Mouse (Mus musculus): ENCODE measurements around the gene Fam227b. TPM values are rescaled to one million over a fixed set of nuclear protein-coding genes. Genes with fewer than 3 reads are reported as not detected.

Fam227b gene
- polyA plus RNA-seq, 1 experiment, result not detected

- 81% methylated on average over 3 of the region's 3 CpGs for WGBS
- TF ChIP-seq CTCF (conservative IDR thresholded peaks at IDR 0.05; ENCODE audit: insufficient read depth, insufficient read length, low read depth, low read length) (no peak), POLR2A (IDR thresholded peaks at IDR 0.05; ENCODE audit: low read depth, low read length) (no peak)
- no peak for DNase-seq
Observed at GRCm38 (mm10) chr2:126084326-126084725, 67.5 kb downstream of the Fam227b start.

GRCm38 (mm10) chr2:126079086-126079485 is 72.7 kb downstream of the Fam227b start:
- TF ChIP-seq CTCF (conservative IDR thresholded peaks at IDR 0.05; ENCODE audit: insufficient read depth, insufficient read length, low read depth, low read length) (no peak), POLR2A (IDR thresholded peaks at IDR 0.05; ENCODE audit: low read depth, low read length) (no peak)
- no peak overlapping the region for H3K27ac ChIP-seq (ENCODE audit: insufficient read depth, low read depth, low read length)
- 60% methylated on average over 2 of the region's 2 CpGs for WGBS
- DNase-seq, result no peak
- no peaks in the 10 kb centered on the region for H3K36me3 ChIP-seq (ENCODE audit: control insufficient read depth, insufficient read depth, low read length)
- H3K27me3 ChIP-seq (replicated peaks; ENCODE audit: control insufficient read depth, insufficient read depth, low read length), result no peaks in the 10 kb centered on the region
- H3K4me1 ChIP-seq (ENCODE audit: control insufficient read depth, insufficient read depth, low read length), result no peaks in the 10 kb centered on the region
- H3K4me3 ChIP-seq (ENCODE audit: insufficient read depth, low read depth, low read length), result no peak overlapping the region

More at GRCm38 (mm10) chr2:126084326-126084725, 67.5 kb downstream of the Fam227b start:
- no peaks in the 10 kb centered on the region for H3K4me1 ChIP-seq (ENCODE audit: control insufficient read depth, insufficient read depth, low read length)
- H3K27me3 ChIP-seq (replicated peaks; ENCODE audit: control insufficient read depth, insufficient read depth, low read length), result no peaks in the 10 kb centered on the region
- H3K27ac ChIP-seq (ENCODE audit: insufficient read depth, low read depth, low read length), result no peak overlapping the region
- H3K36me3 ChIP-seq (ENCODE audit: control insufficient read depth, insufficient read depth, low read length), result no peaks in the 10 kb centered on the region
- H3K4me3 ChIP-seq (ENCODE audit: insufficient read depth, low read depth, low read length), result no peak overlapping the region

GRCm38 (mm10) chr2:126076506-126076905 is 75.3 kb downstream of the Fam227b start:
- TF ChIP-seq CTCF (conservative IDR thresholded peaks at IDR 0.05; ENCODE audit: insufficient read depth, insufficient read length, low read depth, low read length) (no peak), POLR2A (IDR thresholded peaks at IDR 0.05; ENCODE audit: low read depth, low read length) (no peak)
- 87% methylated on average over 6 of the region's 6 CpGs for WGBS
- no peaks in the 10 kb centered on the region for H3K27me3 ChIP-seq (replicated peaks; ENCODE audit: control insufficient read depth, insufficient read depth, low read length)

DNA sequence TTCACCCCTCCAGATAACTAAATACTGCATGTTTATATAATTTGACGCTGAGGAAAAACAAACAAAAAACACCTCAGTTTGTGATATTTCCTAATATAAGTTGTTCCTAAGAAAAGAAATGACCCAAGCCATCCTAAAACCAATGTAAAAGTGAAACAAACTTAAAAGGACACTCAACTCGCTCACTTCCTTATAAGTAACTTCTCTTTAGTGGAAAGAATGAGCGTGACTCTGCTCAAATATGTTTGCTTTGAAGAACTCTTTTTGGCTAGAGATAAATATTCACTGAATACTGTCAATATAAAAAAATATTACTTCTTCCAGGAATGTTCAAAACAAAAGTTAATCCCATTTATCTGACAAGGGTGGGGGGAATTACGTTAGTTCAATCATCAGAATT is 78.1 kb downstream of the Fam227b start:
- Histone ChIP-seq H3K36me3 (ENCODE audit: control insufficient read depth, insufficient read depth, low read length) (no peaks in the 10 kb centered on the region), H3K27ac (ENCODE audit: insufficient read depth, low read depth, low read length) (no peak overlapping the region), H3K4me1 (ENCODE audit: control insufficient read depth, insufficient read depth, low read length) (no peaks in the 10 kb centered on the region), H3K27me3 (replicated peaks; ENCODE audit: control insufficient read depth, insufficient read depth, low read length) (no peaks in the 10 kb centered on the region), H3K4me3 (ENCODE audit: insufficient read depth, low read depth, low read length) (no peak overlapping the region)
- no peak for DNase-seq
- TF ChIP-seq CTCF (conservative IDR thresholded peaks at IDR 0.05; ENCODE audit: insufficient read depth, insufficient read length, low read depth, low read length) (no peak), POLR2A (IDR thresholded peaks at IDR 0.05; ENCODE audit: low read depth, low read length) (no peak)
- 86% methylated on average over 4 of the region's 4 CpGs for WGBS

More at GRCm38 (mm10) chr2:126076506-126076905, 75.3 kb downstream of the Fam227b start:
- Histone ChIP-seq H3K36me3 (ENCODE audit: control insufficient read depth, insufficient read depth, low read length) (no peaks in the 10 kb centered on the region), H3K4me1 (ENCODE audit: control insufficient read depth, insufficient read depth, low read length) (no peaks in the 10 kb centered on the region), H3K27ac (ENCODE audit: insufficient read depth, low read depth, low read length) (no peak overlapping the region), H3K4me3 (ENCODE audit: insufficient read depth, low read depth, low read length) (no peak overlapping the region)
- DNase-seq, result no peak

GRCm38 (mm10) chr2:126069740-126070139 is 82.1 kb downstream of the Fam227b start:
- Histone ChIP-seq H3K4me3 (ENCODE audit: insufficient read depth, low read depth, low read length) (no peak overlapping the region), H3K27me3 (replicated peaks; ENCODE audit: control insufficient read depth, insufficient read depth, low read length) (no peaks in the 10 kb centered on the region), H3K27ac (ENCODE audit: insufficient read depth, low read depth, low read length) (no peak overlapping the region), H3K4me1 (ENCODE audit: control insufficient read depth, insufficient read depth, low read length) (no peaks in the 10 kb centered on the region), H3K36me3 (ENCODE audit: control insufficient read depth, insufficient read depth, low read length) (no peaks in the 10 kb centered on the region)
- TF ChIP-seq POLR2A (IDR thresholded peaks at IDR 0.05; ENCODE audit: low read depth, low read length), result no peak
- TF ChIP-seq CTCF (conservative IDR thresholded peaks at IDR 0.05; ENCODE audit: insufficient read depth, insufficient read length, low read depth, low read length), result no peak
- no peak for DNase-seq
- WGBS, result 52% methylated on average over 1 of the region's 1 CpGs

DNA sequence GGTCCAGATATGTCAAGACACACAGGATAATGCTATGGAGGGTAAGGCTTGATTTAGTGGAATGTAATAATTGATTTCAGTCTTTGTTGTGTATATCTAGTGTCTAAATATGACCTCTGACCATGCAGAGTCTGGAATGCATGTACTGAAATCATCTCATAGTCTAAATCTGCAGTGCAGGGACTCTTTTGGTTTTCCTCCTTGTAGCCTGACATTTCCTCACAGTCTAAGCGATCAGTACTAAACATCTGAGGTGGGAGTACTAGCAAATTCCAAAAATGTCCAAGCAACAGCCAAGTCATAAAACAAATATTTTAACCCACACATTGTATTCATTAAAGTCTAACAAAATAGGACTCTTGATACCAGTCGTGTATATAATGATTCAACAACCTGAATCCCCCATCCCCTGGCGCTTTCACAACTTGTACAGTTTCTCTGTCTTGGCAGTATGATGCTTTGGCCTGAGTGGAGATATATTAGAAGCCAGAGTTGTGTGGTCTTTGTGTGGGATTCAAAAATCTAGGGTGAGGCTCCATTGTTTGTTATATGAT is 86.4 kb downstream of the Fam227b start:
- H3K4me3 ChIP-seq (ENCODE audit: insufficient read depth, low read depth, low read length), result no peak overlapping the region
- TF ChIP-seq CTCF (conservative IDR thresholded peaks at IDR 0.05; ENCODE audit: insufficient read depth, insufficient read length, low read depth, low read length) (no peak), POLR2A (IDR thresholded peaks at IDR 0.05; ENCODE audit: low read depth, low read length) (no peak)
- DNase-seq, result no peak
- H3K4me1 ChIP-seq (ENCODE audit: control insufficient read depth, insufficient read depth, low read length), result no peaks in the 10 kb centered on the region
- whole genome bisulfite sequencing, result 80% methylated on average over 3 of the region's 3 CpGs
- H3K27me3 ChIP-seq (replicated peaks; ENCODE audit: control insufficient read depth, insufficient read depth, low read length), result no peaks in the 10 kb centered on the region
- no peaks in the 10 kb centered on the region for H3K36me3 ChIP-seq (ENCODE audit: control insufficient read depth, insufficient read depth, low read length)
- H3K27ac ChIP-seq (ENCODE audit: insufficient read depth, low read depth, low read length), result no peak overlapping the region

- no peak for DNase-seq
- Histone ChIP-seq H3K4me3 (ENCODE audit: insufficient read depth, low read depth, low read length) (no peak overlapping the region), H3K27me3 (replicated peaks; ENCODE audit: control insufficient read depth, insufficient read depth, low read length) (no peaks in the 10 kb centered on the region), H3K27ac (ENCODE audit: insufficient read depth, low read depth, low read length) (no peak overlapping the region), H3K36me3 (ENCODE audit: control insufficient read depth, insufficient read depth, low read length) (no peaks in the 10 kb centered on the region), H3K4me1 (ENCODE audit: control insufficient read depth, insufficient read depth, low read length) (no peaks in the 10 kb centered on the region)
- TF ChIP-seq POLR2A (IDR thresholded peaks at IDR 0.05; ENCODE audit: low read depth, low read length), result no peak
- TF ChIP-seq CTCF (conservative IDR thresholded peaks at IDR 0.05; ENCODE audit: insufficient read depth, insufficient read length, low read depth, low read length), result no peak
- 35% methylated on average over 2 of the region's 2 CpGs for WGBS
Observed at GRCm38 (mm10) chr2:126064814-126065213, 87.0 kb downstream of the Fam227b start.

Measured in kidney, adult 2 months (tissue).